Mouse (Mus musculus) erythroblast, embryonic 14.5 days (primary cell): Measurements from ENCODE around the gene Tubgcp3.

Experiments used
- GATA1 ChIP-seq: IDR thresholded peaks from 2 replicates; pipeline ENCODE4 v1.6.1; 2012; ENCODE audit warnings: low read length, inconsistent platforms, mixed read lengths
- TAL1 ChIP-seq: IDR thresholded peaks from 3 replicates; pipeline ENCODE4 v1.6.1; 2012; ENCODE audit warnings: low read length, inconsistent platforms, mixed read lengths

GRCm38 (mm10) chr8:12657411-12657810 is 14.6 kb downstream of the Tubgcp3 start:
- TF ChIP-seq TAL1 (no peak), GATA1 (no peak)
